Mouse (Mus musculus) hindbrain, embryonic 12.5 days (tissue): Measurements from ENCODE around the gene Scd4. TPM values are rescaled to one million over a fixed set of nuclear protein-coding genes. Genes with fewer than 3 reads are reported as not detected.
"Not testable (repeated sequence)": the region's sequence is repeated elsewhere in the genome, so short reads cannot be mapped to it uniquely, and the experiment has no call there.

Source experiments
- ATAC-seq: fragments of 200-750 bp; cut with Nextera tagmentation; 2 replicates; pipeline ENCODE4 v1.8.0; 2017; ENCODE audit warnings: moderate TSS enrichment; ENCODE audit not compliant: low FRiP score
- H3K27ac ChIP-seq: fragments of 300-500 bp; sonication (generic); 2 replicates; pipeline ENCODE4 v1.5.1; 2016; ENCODE audit warnings: mild to moderate bottlenecking
- H3K27me3 ChIP-seq: fragments of 300-500 bp; sonication (generic); 2 replicates; pipeline ENCODE4 v1.6.1; 2016; ENCODE audit warnings: mild to moderate bottlenecking
- H3K36me3 ChIP-seq: fragments of 300-500 bp; sonication (generic); 2 replicates; pipeline ENCODE4 v1.6.1; 2016; ENCODE audit warnings: mild to moderate bottlenecking
- H3K4me1 ChIP-seq: fragments of 300-500 bp; sonication (generic); 2 replicates; pipeline ENCODE4 v1.6.1; 2016
- H3K4me2 ChIP-seq: fragments of 300-500 bp; sonication (generic); replicated peaks from 2 replicates; pipeline ENCODE4 v1.6.1; 2016; ENCODE audit warnings: mild to moderate bottlenecking
- H3K4me3 ChIP-seq: fragments of 300-500 bp; sonication (generic); 2 replicates; pipeline ENCODE4 v1.5.1; 2016; ENCODE audit warnings: mild to moderate bottlenecking
- H3K9ac ChIP-seq: fragments of 300-500 bp; sonication (generic); 2 replicates; pipeline ENCODE4 v1.6.1; 2016; ENCODE audit warnings: mild to moderate bottlenecking, moderate library complexity
- H3K9me3 ChIP-seq: fragments of 300-500 bp; sonication (generic); replicated peaks from 2 replicates; pipeline ENCODE4 v1.6.1; 2016; ENCODE audit warnings: mild to moderate bottlenecking
- WGBS: fragments of 180-500 bp; shearing (Covaris S2); methylation state at CpG from one replicate; pipeline ENCODE4 v1.1.7; 2016; 5-methylcytosine and 5-hydroxymethylcytosine counted together
- polyA plus RNA-seq: library from polyadenylated mRNA; unstranded; fragments of >200 nt; fragmentation: Nextera tagmentation; extraction: Ambion mirVana; gene quantifications from 2 replicates; pipeline ENCODE4 v1.2.1, GENCODE M21; 2016

Gene Scd4
- polyA plus RNA-seq, 1 experiment from 2014 or later: 0.10 TPM

DNA sequence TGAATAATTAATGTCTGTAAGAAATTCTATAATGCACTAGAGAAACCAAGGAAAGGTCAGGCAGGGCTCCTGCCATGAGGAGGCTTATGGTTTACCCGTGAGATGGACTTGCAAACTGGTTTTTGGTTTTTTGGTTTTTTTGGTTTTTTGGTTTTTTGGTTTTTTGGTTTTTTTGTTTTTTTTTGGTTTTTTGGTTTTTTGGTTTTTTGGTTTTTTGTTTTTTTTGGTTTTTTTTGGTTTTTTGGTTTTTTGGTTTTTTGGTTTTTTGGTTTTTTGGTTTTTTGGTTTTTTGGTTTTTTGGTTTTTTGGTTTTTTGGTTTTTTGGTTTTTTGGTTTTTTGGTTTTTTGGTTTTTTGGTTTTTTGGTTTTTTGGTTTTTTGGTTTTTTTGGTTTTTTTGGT is 1.8 kb upstream of the Scd4 start:
- H3K27ac ChIP-seq, ATAC-seq, H3K4me3 ChIP-seq, H3K36me3 ChIP-seq, H3K9ac ChIP-seq, H3K4me2 ChIP-seq, H3K27me3 ChIP-seq, H3K9me3 ChIP-seq, H3K4me1 ChIP-seq: not testable (repeated sequence)
- WGBS: 95% methylated on average over 1 of the region's 1 CpGs

- ATAC-seq: no peak
- H3K27me3 ChIP-seq: no peaks in the 10 kb centered on the region
- no peaks in the 10 kb centered on the region for H3K9me3 ChIP-seq
- H3K36me3 ChIP-seq: no peaks in the 10 kb centered on the region
- H3K4me3 ChIP-seq: no peak overlapping the region
- H3K27ac ChIP-seq: no peak overlapping the region
- H3K4me2 ChIP-seq: no peak overlapping the region
- 85% methylated on average over 5 of the region's 5 CpGs for whole genome bisulfite sequencing
- H3K9ac ChIP-seq: no peak overlapping the region
- no peaks in the 10 kb centered on the region for H3K4me1 ChIP-seq
Observed at GRCm38 (mm10) chr19:44331911-44332310, 981 bp upstream of the Scd4 start.

- Histone ChIP-seq H3K36me3 (no peaks in the 10 kb centered on the region), H3K4me1 (no peaks in the 10 kb centered on the region), H3K9ac (no peak overlapping the region), H3K9me3 (no peaks in the 10 kb centered on the region), H3K4me3 (no peak overlapping the region), H3K27me3 (no peaks in the 10 kb centered on the region), H3K27ac (no peak overlapping the region), H3K4me2 (no peak overlapping the region)
- no peak for ATAC-seq
- WGBS: 71% methylated on average over 8 of the region's 8 CpGs
Observed at GRCm38 (mm10) chr19:44332326-44332725, 566 bp upstream of the Scd4 start.

DNA sequence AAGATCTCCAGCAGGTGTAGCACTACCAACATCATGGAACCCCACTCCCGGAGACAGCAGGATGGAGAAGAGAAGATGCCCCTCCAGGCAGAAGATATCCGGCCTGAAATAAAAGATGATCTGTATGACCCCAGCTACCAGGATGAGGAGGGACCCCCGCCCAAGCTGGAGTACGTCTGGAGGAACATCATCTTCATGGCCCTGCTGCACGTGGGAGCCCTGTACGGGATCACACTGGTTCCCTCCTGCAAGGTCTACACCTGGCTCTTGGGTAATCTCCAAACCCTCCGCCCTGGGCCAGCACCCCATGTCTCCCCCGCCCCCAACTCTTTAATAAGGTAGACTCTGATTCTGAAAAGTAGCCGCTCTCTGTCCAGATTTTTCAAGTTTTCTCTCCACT is 1.1 kb downstream of the Scd4 start:
- Histone ChIP-seq H3K27ac (no peak overlapping the region), H3K9me3 (no peaks in the 10 kb centered on the region), H3K27me3 (no peaks in the 10 kb centered on the region), H3K4me1 (no peaks in the 10 kb centered on the region), H3K36me3 (no peaks in the 10 kb centered on the region), H3K4me2 (no peak overlapping the region), H3K4me3 (no peak overlapping the region), H3K9ac (no peak overlapping the region)
- no peak for ATAC-seq
- 87% methylated on average over 9 of the region's 9 CpGs for WGBS

DNA sequence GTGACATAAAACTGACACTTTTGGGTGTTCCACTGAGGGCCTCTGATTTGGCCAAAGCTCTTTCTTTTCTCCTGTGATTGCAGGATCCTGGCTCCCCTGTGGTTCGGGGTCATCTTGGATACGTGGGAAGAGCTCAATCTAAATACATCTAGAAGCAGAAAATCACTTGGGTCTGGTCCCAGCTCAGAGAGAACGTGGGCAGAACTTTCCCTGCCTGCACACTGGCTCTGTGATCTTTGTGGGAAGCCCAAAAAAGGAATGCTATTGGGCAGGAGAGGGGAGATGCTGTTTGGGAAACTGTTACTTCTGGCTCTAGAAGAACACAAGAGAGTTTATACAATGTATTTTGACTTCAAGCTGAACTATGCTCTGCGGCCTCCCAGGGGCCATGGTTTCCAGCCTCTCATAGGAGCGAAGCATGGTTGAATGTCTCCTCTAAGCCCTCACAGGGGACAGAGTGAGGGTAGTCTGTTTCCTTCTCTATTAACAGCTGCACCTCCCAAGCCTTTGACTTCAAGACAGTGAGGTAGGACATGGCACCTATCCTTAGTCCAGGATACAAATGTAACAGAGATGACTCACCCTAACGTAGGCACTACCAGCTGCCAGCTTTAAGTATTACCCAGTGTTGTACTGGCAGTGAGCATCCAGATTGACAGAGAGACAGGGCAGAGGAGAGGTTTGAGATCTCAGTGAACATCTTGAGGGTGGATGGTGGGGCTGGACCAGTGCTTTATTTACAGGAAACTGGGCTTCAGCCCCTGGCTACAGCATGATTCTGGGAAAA is 3.2 kb downstream of the Scd4 start:
- Histone ChIP-seq H3K27me3 (no peaks in the 10 kb centered on the region), H3K27ac (no peak overlapping the region), H3K9ac (no peak overlapping the region), H3K4me3 (no peak overlapping the region), H3K4me2 (no peak overlapping the region), H3K9me3 (no peaks in the 10 kb centered on the region), H3K4me1 (no peaks in the 10 kb centered on the region), H3K36me3 (no peaks in the 10 kb centered on the region)
- no peak for ATAC-seq
- WGBS: 76% methylated on average over 6 of the region's 6 CpGs

DNA sequence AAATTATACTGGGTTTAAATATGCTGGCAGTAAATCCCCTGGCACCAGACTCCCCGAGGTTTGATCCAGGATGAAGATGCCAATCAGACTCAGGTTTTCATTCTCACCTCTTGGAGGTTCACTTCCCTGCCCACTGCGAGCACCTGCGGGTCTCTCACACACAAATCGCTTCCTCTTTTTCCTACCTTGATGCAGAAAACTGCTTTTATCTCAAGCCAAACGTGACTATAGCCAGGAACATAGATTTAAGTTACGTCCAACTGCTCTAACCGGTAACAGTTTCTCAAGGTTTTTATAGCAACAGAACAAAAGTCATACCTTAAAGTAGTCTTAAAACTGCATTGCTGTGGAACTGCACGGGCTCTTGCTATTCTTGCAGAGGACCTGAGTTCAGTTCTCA is 16.8 kb downstream of the Scd4 start:
- WGBS: 88% methylated on average over 8 of the region's 8 CpGs
- H3K27ac ChIP-seq: no peak overlapping the region
- no peak for ATAC-seq
- no peaks in the 10 kb centered on the region for H3K9me3 ChIP-seq
- no peak overlapping the region for H3K4me2 ChIP-seq
- no peaks in the 10 kb centered on the region for H3K4me1 ChIP-seq
- H3K36me3 ChIP-seq: no peaks in the 10 kb centered on the region
- H3K27me3 ChIP-seq: no peaks in the 10 kb centered on the region
- H3K4me3 ChIP-seq: no peak overlapping the region
- no peak overlapping the region for H3K9ac ChIP-seq

DNA sequence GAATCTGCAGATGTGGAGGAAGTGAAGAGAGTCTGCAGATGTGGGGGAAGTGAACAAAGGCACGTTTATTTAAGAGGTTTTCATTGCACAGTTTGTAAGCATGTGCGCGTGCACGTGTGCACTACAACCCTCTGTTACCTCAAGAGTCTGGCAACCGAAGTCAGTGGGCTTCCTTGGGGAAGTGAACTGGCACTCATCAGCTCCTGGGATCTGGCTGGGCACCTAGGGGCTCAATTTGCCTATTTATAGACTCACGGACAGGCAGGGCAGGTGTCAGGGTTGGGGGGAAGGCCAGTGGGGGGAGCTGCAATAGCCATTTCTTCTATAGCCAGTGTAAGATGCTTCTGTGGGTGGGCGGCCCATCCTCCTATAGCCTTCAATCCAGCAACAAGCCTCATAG is 18.9 kb downstream of the Scd4 start:
- Histone ChIP-seq H3K27ac (no peak overlapping the region), H3K4me2 (no peak overlapping the region), H3K4me1 (no peaks in the 10 kb centered on the region), H3K36me3 (no peaks in the 10 kb centered on the region), H3K9me3 (no peaks in the 10 kb centered on the region), H3K9ac (no peak overlapping the region), H3K4me3 (no peak overlapping the region), H3K27me3 (no peaks in the 10 kb centered on the region)
- WGBS: 77% methylated on average over 7 of the region's 7 CpGs
- no peak for ATAC-seq

DNA sequence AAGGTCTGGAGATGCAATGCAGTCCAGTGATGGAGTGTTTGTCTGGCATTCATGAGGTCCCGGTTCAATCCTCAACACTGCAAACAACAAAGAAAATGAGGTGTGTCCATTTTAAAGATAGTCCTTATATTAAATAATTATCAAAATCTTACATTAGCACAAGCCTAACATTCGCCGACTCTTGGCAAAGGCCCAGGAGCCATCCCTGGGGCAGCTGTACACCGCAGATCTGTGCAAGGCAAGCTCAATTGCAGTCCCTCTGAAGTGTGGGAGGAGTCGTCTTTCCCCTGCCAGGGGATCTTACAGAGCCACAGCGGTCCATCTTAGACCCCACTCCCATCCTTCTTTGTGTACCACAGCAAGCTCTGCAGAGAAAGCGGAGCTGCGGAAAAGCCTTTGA is 25.8 kb downstream of the Scd4 start:
- no peak overlapping the region for H3K4me3 ChIP-seq
- no peaks in the 10 kb centered on the region for H3K36me3 ChIP-seq
- no peak overlapping the region for H3K9ac ChIP-seq
- no peak overlapping the region for H3K4me2 ChIP-seq
- H3K4me1 ChIP-seq: 0 out of 2 replicates have a peak, but pooled peaks cover 4% of the 10 kb centered on the region
- no peaks in the 10 kb centered on the region for H3K9me3 ChIP-seq
- no peaks in the 10 kb centered on the region for H3K27me3 ChIP-seq
- 56% methylated on average over 8 of the region's 8 CpGs for WGBS
- no peak for ATAC-seq
- H3K27ac ChIP-seq: no peak overlapping the region

DNA sequence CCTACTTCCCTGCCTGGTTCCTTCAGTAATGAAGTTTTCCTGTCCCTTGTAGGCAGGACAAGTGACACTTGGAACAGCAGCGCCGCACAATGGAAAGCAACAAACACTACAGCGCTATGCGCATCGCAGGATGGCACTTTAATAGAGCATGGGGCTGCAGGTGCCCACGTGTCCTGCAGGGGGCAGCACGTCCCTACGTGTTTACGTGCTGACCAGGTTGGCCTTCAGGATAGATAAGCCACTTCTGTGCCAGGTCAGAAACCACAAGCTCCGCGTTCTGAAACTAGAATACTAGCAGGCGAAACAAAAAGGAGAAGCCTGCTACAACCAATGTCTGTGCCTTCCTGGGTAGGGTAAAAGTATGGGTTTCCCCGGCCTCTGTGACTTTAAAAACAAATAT is 30.6 kb downstream of the Scd4 start:
- no peak overlapping the region for H3K4me2 ChIP-seq
- no peaks in the 10 kb centered on the region for H3K36me3 ChIP-seq
- H3K9ac ChIP-seq: no peak overlapping the region
- H3K27ac ChIP-seq: no peak overlapping the region
- H3K9me3 ChIP-seq: no peaks in the 10 kb centered on the region
- no peak overlapping the region for H3K4me3 ChIP-seq
- 20% methylated on average over 13 of the region's 13 CpGs for WGBS
- H3K4me1 ChIP-seq: 0 out of 2 replicates have a peak, but pooled peaks cover 4% of the 10 kb centered on the region
- no peak for ATAC-seq
- no peaks in the 10 kb centered on the region for H3K27me3 ChIP-seq

DNA sequence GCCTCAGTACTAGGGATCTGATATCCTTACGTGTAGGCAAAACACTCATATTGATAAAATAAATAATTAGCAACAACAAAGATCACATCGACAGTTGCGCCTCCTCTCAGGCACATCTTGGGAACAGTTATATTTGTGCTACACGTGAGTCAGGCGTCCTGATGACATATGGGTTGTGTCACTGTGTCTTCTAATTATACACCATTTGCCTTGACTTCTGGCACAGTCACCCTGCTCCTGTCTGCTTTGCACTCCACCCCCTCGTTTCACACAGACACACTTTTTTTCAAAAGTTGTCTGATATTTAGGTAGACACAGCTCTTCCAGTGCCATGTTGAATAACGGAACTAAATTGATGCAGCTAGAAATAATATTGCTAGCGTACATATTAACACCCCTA is 31.1 kb downstream of the Scd4 start:
- no peak overlapping the region for H3K4me2 ChIP-seq
- no peaks in the 10 kb centered on the region for H3K27me3 ChIP-seq
- WGBS: 85% methylated on average over 8 of the region's 8 CpGs
- H3K27ac ChIP-seq: no peak overlapping the region
- no peaks in the 10 kb centered on the region for H3K9me3 ChIP-seq
- no peak for ATAC-seq
- H3K4me1 ChIP-seq: 0 out of 2 replicates have a peak, but pooled peaks cover under 1% of the 10 kb centered on the region
- H3K9ac ChIP-seq: no peak overlapping the region
- no peak overlapping the region for H3K4me3 ChIP-seq
- H3K36me3 ChIP-seq: no peaks in the 10 kb centered on the region

DNA sequence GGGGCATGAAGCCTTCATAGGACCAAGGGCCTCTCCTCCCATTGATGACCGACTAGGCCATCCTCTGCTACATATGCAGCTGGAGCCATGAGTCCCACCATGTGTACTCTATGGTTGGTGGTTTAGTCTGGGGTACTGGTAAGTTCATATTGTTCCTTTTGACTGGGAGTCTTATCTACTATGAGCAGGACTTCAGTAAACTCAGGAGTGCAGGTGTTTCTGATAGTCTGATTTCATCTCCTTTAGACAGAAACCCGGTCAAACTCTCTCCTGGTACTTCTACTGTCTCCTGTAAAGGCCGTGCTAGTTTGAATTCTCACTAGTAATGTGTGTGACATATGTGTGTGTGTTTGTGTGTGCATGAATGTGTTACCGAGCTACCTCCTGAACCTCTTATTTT is 32.8 kb downstream of the Scd4 start:
- no peak for ATAC-seq
- H3K9me3 ChIP-seq: no peaks in the 10 kb centered on the region
- no peak overlapping the region for H3K4me2 ChIP-seq
- H3K4me3 ChIP-seq: no peak overlapping the region
- 94% methylated on average over 4 of the region's 4 CpGs for WGBS
- H3K27me3 ChIP-seq: no peaks in the 10 kb centered on the region
- no peak overlapping the region for H3K9ac ChIP-seq
- no peaks in the 10 kb centered on the region for H3K4me1 ChIP-seq
- no peak overlapping the region for H3K27ac ChIP-seq
- no peaks in the 10 kb centered on the region for H3K36me3 ChIP-seq

DNA sequence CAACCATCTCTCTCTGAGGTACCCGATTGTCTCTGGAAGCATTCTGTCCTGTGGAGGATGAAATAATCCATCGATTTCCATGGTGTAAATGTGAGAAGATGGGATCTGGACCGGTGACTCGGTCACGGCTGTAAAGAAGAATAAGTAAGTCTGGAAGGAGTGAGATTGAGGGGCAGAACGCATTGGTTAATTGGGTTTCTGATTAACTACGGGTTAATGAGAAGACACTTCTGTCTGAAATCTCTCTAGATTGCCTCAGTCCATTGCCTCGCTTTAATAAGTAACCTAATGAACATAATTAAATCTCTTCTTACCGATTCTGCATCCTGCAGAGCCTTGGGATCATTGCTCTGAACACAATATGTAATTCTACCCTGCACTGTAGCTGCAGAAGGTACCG is 34.2 kb downstream of the Scd4 start:
- H3K9ac ChIP-seq, H3K4me3 ChIP-seq, ATAC-seq, H3K36me3 ChIP-seq, H3K27ac ChIP-seq, H3K4me1 ChIP-seq, H3K4me2 ChIP-seq, H3K9me3 ChIP-seq, H3K27me3 ChIP-seq: not testable (repeated sequence)
- WGBS: 63% methylated on average over 10 of the region's 10 CpGs

DNA sequence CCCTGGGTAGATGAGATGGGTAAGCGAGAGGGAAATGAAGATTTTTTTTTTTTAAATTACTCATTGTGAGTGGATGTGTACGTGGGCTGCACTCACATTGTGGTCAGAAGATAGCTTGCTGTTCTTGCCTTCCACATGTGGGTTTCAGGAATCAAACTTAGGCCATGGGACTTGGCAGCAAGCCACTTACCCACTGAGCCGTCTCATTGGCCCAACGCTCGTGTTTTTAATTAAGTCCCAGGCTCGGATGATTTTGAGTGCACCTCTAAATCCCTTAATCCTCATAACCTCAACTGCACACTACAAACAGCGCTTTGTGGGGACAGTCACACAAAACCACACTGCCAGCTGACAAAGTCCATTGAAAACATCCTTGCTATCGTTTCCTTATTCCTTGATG is 36.5 kb downstream of the Scd4 start:
- Histone ChIP-seq H3K9me3 (no peaks in the 10 kb centered on the region), H3K4me2 (no peak overlapping the region), H3K27ac (no peak overlapping the region), H3K36me3 (no peaks in the 10 kb centered on the region), H3K4me1 (no peaks in the 10 kb centered on the region), H3K9ac (no peak overlapping the region), H3K4me3 (no peak overlapping the region), H3K27me3 (no peaks in the 10 kb centered on the region)
- 70% methylated on average over 8 of the region's 8 CpGs for WGBS
- ATAC-seq: no peak
